Mouse (Mus musculus): Measurements from ENCODE around the gene Tnrc18. TPM values are rescaled to one million over a fixed set of nuclear protein-coding genes. Genes with fewer than 3 reads are reported as not detected.
A peak's percentile ranks its signal among the peaks of the same experiment; 100 is the strongest.

Gene Tnrc18
- polyA plus RNA-seq, 1 experiment from 2014 or later: 32.3 TPM

DNA sequence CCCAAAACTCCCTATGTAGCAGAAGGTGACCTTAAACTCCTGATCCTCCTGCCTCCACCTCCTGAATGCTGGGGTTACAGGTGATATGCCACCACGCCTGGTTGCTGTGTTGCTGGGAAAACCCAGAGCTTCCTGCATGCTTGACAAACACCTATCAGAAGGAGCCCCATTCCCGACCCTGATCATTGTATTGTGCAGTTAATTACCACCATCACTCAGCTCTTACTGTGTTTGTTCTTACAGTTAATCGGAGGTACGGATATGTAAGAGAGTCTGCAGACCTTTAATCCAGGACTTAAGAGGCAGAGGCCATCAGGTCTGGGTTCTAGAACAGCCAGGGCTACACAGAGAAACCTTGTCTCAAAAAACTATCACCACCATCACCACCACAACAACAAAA lies 18.2 kb downstream of the Tnrc18 start:
- Histone ChIP-seq H3K27ac (no peak overlapping the region), H3K4me3 (no peak overlapping the region), H3K4me2 (no peak overlapping the region), H3K36me3 (peaks cover 8% of the 10 kb centered on the region; the same call in 1 of the 2 replicates), H3K9me3 (no peaks in the 10 kb centered on the region), H3K9ac (0 out of 2 replicates have a peak overlapping the region, but pooled peaks have one; percentile 9), H3K4me1 (peaks cover 23% of the 10 kb centered on the region; the same call in 1 of the 2 replicates), H3K27me3 (no peaks in the 10 kb centered on the region)
- WGBS: 74% methylated on average over 4 of the region's 4 CpGs
- ATAC-seq (ENCODE audit: borderline replicate concordance, extremely low read depth, low FRiP score, low TSS enrichment): no peak

DNA sequence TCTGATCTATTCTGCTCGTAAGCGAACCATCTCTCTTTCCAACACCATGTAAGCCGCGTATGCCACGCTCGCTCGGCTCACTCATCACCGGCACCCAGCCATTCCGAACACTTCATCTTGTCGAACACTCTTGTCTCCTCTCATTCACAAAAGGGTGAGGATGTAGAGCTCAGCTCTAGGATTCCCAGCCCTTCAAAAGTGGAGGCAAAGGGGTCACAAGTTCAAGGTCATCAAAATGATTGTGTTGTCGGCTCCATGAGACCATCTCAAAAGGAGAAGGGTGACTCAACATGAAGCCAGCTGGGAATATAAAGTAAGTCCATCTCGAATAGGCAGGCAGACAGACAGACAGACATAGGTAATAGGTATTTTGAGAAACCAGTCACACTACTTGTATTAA lies 19.3 kb downstream of the Tnrc18 start:
- Histone ChIP-seq H3K9me3 (no peaks in the 10 kb centered on the region), H3K4me3 (no peak overlapping the region), H3K4me2 (no peak overlapping the region), H3K27me3 (no peaks in the 10 kb centered on the region), H3K36me3 (peaks cover 8% of the 10 kb centered on the region; the same call in 1 of the 2 replicates), H3K27ac (no peak overlapping the region), H3K4me1 (peaks cover 27% of the 10 kb centered on the region; the same call in 1 of the 2 replicates), H3K9ac (no peak overlapping the region)
- ATAC-seq (ENCODE audit: borderline replicate concordance, extremely low read depth, low FRiP score, low TSS enrichment): no peak
- 68% methylated on average over 12 of the region's 12 CpGs for WGBS

DNA sequence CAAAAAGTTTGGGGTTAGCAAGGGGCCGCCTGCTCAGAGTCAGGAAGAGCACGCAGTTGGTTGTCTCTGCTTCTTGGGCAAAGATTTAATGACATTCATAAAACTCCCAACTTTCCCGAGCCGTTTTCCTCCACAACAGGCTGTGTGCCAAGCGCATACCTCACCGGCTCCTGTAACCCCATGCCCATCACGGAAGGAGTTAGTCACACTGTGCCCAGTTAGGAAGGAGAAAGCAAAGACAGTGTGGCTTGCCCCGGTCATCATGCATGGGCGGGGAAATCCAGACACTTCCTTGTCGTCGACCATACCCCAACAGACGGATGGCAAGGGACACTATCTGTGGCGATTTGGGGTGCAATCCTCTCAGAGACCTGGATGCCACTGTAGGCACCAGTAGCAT lies 19.8 kb downstream of the Tnrc18 start:
- Histone ChIP-seq H3K9ac (no peak overlapping the region), H3K4me1 (peaks cover 24% of the 10 kb centered on the region; the same call in 1 of the 2 replicates), H3K27ac (no peak overlapping the region)

DNA sequence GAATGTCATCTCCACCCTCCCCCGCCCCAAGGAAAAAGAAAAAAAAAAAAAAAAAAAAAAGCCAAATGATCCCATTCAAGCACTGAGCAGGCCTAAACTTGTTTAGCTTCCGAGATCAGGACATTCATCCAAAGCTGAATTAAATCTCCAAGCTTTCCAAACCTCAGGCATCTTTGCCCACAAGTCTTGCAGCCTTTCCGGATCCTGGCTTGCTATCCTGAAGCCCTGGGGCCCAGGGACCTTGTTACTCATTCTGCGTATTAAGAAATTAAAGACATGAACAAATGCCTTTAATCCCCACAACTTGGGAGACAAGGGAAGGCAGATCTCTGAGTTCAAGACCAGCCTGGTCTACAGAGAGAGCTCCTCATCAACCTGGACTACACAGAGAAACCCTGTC lies 20.5 kb downstream of the Tnrc18 start:
- H3K27me3 ChIP-seq: no peaks in the 10 kb centered on the region
- WGBS: 87% methylated on average over 4 of the region's 4 CpGs
- peaks cover 24% of the 10 kb centered on the region; the same call in 1 of the 2 replicates for H3K4me1 ChIP-seq
- H3K9me3 ChIP-seq: no peaks in the 10 kb centered on the region
- no peak overlapping the region for H3K4me2 ChIP-seq
- no peak for ATAC-seq (ENCODE audit: borderline replicate concordance, extremely low read depth, low FRiP score, low TSS enrichment)
- peaks cover 12% of the 10 kb centered on the region; the same call in 1 of the 2 replicates for H3K36me3 ChIP-seq
- no peak overlapping the region for H3K4me3 ChIP-seq
- H3K9ac ChIP-seq: no peak overlapping the region
- no peak overlapping the region for H3K27ac ChIP-seq

More for the DNA sequence above, 19.8 kb downstream of the Tnrc18 start:
- Histone ChIP-seq H3K4me2 (no peak overlapping the region), H3K9me3 (no peaks in the 10 kb centered on the region), H3K4me3 (no peak overlapping the region), H3K27me3 (no peaks in the 10 kb centered on the region), H3K36me3 (peaks cover 11% of the 10 kb centered on the region; the same call in 1 of the 2 replicates)
- WGBS: 81% methylated on average over 13 of the region's 13 CpGs
- no peak for ATAC-seq (ENCODE audit: borderline replicate concordance, extremely low read depth, low FRiP score, low TSS enrichment)

DNA sequence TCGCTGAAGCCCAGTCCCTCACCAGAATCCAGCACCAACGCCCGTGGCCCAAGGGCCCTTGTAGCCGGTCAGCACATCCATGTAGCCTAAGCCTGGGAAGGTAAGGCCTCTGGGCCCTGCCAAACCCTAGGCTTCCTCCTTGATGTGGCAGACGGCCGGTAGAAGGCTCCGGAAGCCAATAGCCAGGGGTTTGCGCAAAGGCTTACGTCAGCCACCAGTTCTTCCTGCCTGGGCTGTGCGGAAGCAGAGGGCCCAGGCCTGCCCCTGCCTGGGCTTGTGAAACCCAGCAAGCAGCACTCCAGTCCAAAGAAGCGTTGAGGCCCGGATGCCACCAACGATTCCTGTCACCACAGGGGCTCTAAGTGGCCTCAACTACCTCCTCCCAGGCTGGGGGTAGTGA lies 22.9 kb downstream of the Tnrc18 start:
- H3K9ac ChIP-seq: no peak overlapping the region
- ATAC-seq (ENCODE audit: borderline replicate concordance, extremely low read depth, low FRiP score, low TSS enrichment): no peak

DNA sequence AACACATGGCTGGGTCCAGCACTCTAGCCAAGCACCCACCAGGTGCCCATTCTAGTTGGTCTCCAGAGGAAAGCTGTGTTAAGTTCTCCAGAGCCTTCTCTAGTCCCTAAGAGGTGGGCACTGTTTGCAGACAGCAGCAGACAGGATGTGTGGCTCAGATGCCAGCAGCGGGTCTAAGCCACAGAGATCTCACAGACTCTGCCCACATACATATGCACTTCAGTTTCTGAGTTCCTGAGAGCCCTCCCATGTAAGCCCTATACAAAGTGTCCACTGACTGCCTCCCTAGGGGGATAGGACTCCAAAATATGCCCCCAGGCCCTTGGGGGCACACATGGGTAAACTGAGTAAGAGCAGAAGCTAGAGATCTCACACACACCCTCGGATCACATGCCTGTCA lies 23.3 kb downstream of the Tnrc18 start:
- Histone ChIP-seq H3K36me3 (peaks cover 14% of the 10 kb centered on the region), H3K9me3 (no peaks in the 10 kb centered on the region), H3K4me1 (peaks cover 20% of the 10 kb centered on the region), H3K4me2 (no peak overlapping the region), H3K27ac (no peak overlapping the region), H3K4me3 (no peak overlapping the region), H3K27me3 (no peaks in the 10 kb centered on the region), H3K9ac (no peak overlapping the region)
- 89% methylated on average over 2 of the region's 2 CpGs for WGBS
- ATAC-seq (ENCODE audit: borderline replicate concordance, extremely low read depth, low FRiP score, low TSS enrichment): no peak

More for the DNA sequence above, 22.9 kb downstream of the Tnrc18 start:
- 76% methylated on average over 13 of the region's 13 CpGs for WGBS
- Histone ChIP-seq H3K4me3 (no peak overlapping the region), H3K4me2 (no peak overlapping the region), H3K27ac (no peak overlapping the region), H3K27me3 (no peaks in the 10 kb centered on the region), H3K9me3 (no peaks in the 10 kb centered on the region), H3K4me1 (peaks cover 21% of the 10 kb centered on the region), H3K36me3 (peaks cover 14% of the 10 kb centered on the region)

DNA sequence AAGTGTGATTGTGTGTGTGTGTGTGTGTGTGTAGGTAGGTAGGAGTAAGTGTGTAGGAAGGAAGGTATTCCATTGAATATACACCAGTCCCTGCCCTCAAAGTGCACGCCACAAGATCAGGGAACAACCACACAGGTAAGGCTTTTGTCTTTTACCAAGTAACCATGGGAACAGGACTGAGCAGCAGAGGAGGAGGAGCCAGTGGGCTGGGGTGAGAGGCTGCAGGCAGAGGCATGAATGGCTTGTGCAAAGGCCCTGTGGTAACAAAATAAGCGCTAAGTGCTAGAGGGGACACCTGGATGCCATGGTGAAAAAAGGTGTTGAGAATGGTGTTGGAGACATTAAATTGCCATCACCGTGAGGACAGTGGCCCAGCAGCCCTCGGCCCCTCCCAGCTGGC lies 24.9 kb downstream of the Tnrc18 start:
- Histone ChIP-seq H3K27me3 (no peaks in the 10 kb centered on the region), H3K27ac (no peak overlapping the region), H3K4me2 (no peak overlapping the region), H3K4me1 (peaks cover 17% of the 10 kb centered on the region), H3K9ac (no peak overlapping the region), H3K36me3 (peaks cover 28% of the 10 kb centered on the region), H3K9me3 (no peaks in the 10 kb centered on the region), H3K4me3 (no peak overlapping the region)
- 91% methylated on average over 4 of the region's 4 CpGs for WGBS
- no peak for ATAC-seq (ENCODE audit: borderline replicate concordance, extremely low read depth, low FRiP score, low TSS enrichment)

DNA sequence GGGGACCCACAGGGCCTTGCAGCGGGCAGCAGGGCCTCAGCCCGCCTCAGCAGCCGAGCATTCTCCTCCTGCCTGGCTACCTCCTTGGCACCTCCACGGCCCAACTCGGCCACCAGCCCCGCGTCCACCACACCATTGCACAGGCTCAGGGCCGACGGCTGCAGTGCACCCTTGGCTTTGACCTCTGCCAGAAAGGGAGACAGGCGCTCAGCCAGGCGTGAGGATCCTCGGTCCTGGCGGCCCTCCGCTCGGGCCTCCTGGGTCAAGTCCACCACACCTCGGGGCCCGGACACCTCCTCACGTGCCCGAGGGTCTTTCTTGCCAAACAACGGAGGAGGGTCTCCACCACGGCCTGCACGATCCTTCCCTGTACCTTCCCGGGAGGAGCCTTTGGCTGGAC lies 29.2 kb downstream of the Tnrc18 start:
- H3K9ac ChIP-seq: no peak overlapping the region
- H3K36me3 ChIP-seq: peaks cover 53% of the 10 kb centered on the region
- ATAC-seq (ENCODE audit: borderline replicate concordance, extremely low read depth, low FRiP score, low TSS enrichment): no peak
- 90% methylated on average over 23 of the region's 23 CpGs for WGBS
- no peak overlapping the region for H3K4me3 ChIP-seq
- no peak overlapping the region for H3K27ac ChIP-seq
- H3K4me2 ChIP-seq: no peak overlapping the region
- no peaks in the 10 kb centered on the region for H3K27me3 ChIP-seq
- H3K4me1 ChIP-seq: peaks cover 8% of the 10 kb centered on the region
- H3K9me3 ChIP-seq: no peaks in the 10 kb centered on the region

DNA sequence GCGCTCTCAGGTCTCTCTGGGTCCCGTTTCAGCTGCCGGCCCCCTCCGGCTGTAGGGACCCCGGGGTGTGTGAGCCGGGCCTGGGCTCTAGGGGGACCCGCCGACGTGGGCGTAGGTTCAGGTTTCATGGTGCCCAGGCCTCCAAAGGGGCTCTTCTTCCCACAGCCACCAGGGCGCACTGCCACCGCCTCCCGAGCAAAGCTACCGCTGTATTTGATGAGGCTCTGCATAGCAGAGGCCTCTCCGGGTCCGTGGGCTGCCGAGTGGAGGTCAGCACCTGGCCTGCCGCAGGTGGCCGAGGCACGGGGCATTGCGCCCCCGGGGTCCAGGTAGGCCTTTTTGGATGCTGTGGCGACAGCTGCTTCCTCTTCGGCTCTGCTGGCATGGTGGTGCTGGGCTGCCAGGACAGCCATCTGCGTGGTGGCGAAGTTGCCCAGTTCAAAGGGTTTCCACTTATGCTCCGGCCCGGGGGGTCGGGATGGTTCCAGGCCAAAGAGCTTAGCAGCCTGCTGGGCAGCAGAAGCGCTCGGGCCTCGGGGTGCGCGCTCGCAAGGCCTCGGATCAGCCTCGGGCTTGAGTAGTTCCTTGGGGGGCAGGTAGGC lies 30.1 kb downstream of the Tnrc18 start:
- H3K4me1 ChIP-seq: peaks cover 8% of the 10 kb centered on the region
- H3K4me3 ChIP-seq: no peak overlapping the region
- ATAC-seq (ENCODE audit: borderline replicate concordance, extremely low read depth, low FRiP score, low TSS enrichment): no peak
- no peaks in the 10 kb centered on the region for H3K9me3 ChIP-seq
- H3K9ac ChIP-seq: no peak overlapping the region
- H3K36me3 ChIP-seq: peaks cover 49% of the 10 kb centered on the region
- H3K27me3 ChIP-seq: no peaks in the 10 kb centered on the region
- H3K4me2 ChIP-seq: no peak overlapping the region
- WGBS: 85% methylated on average over 37 of the region's 37 CpGs
- no peak overlapping the region for H3K27ac ChIP-seq

DNA sequence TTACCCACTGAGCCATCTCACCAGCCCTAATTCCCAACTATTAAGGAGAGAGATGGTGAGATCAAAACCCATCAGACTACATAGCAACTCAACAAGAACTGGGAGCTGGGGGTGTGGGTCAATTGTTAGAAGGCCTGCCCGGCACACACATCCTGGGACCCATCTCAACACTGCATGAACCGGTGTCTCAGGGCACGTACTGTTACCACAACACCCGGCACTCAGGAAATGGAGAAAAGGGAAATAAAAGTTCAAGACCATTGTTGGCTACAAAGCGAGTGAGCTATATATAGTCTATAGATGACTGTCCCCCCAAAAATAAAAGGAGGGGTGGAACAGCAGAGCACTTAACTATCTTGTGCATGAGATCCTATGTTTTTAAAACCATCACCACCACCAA lies 30.8 kb downstream of the Tnrc18 start:
- WGBS: 84% methylated on average over 5 of the region's 5 CpGs
- no peak overlapping the region for H3K4me3 ChIP-seq
- peaks cover 49% of the 10 kb centered on the region for H3K36me3 ChIP-seq
- H3K27ac ChIP-seq: no peak overlapping the region
- H3K27me3 ChIP-seq: no peaks in the 10 kb centered on the region
- peaks cover 8% of the 10 kb centered on the region for H3K4me1 ChIP-seq
- no peak for ATAC-seq (ENCODE audit: borderline replicate concordance, extremely low read depth, low FRiP score, low TSS enrichment)
- H3K9me3 ChIP-seq: no peaks in the 10 kb centered on the region
- H3K9ac ChIP-seq: no peak overlapping the region
- no peak overlapping the region for H3K4me2 ChIP-seq

DNA sequence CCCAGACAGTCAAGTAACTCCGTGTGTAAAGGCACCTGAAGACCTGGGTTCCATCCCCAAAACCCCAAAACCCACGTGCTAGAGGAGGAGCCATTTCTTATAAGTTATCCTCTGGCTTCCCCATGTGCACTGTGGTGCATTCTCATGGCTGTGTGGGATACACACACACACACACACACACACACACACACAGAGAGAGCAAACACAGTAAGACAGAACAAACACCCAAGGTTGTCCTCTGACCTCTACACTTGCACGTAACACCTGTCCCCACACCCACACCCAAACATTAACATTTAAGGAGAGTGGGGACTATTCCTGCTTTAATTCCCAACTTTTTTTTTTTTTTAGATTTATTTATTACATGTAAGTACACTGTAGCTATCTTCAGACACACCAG lies 31.2 kb downstream of the Tnrc18 start:
- 91% methylated on average over 3 of the region's 3 CpGs for WGBS
- Histone ChIP-seq H3K9ac (no peak overlapping the region), H3K27ac (no peak overlapping the region), H3K36me3 (peaks cover 49% of the 10 kb centered on the region), H3K4me2 (no peak overlapping the region), H3K9me3 (no peaks in the 10 kb centered on the region), H3K4me3 (no peak overlapping the region), H3K4me1 (peaks cover 10% of the 10 kb centered on the region), H3K27me3 (no peaks in the 10 kb centered on the region)
- ATAC-seq (ENCODE audit: borderline replicate concordance, extremely low read depth, low FRiP score, low TSS enrichment): no peak

DNA sequence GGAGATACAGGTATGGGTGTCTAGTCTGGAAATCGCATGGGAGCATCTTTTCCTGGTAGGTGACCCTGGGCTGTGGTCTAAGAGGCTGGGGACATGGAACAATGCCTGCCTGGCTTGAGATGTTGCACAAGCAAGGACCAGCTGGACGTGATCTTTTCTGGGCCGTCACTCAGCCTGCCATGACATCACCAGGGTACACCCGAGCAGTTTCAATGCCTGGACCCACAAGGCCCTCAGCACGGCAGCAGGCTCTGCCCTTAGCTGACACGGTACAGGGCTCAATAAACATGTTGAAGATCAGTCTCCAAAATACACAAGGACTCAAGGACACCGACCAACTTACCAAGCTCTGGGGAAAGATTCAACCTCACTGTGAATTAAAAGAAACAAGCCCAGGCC lies 34.3 kb downstream of the Tnrc18 start:
- no peaks in the 10 kb centered on the region for H3K27me3 ChIP-seq
- no peak overlapping the region for H3K4me2 ChIP-seq
- H3K4me3 ChIP-seq: no peak overlapping the region
- 38% methylated on average over 7 of the region's 7 CpGs for WGBS
- no peak overlapping the region for H3K27ac ChIP-seq
- no peaks in the 10 kb centered on the region for H3K9me3 ChIP-seq
- no peak overlapping the region for H3K9ac ChIP-seq
- 0 out of 2 replicates have a peak, but pooled peaks cover 6% of the 10 kb centered on the region for H3K4me1 ChIP-seq
- ATAC-seq (ENCODE audit: borderline replicate concordance, extremely low read depth, low FRiP score, low TSS enrichment): peak; percentile 39; the same call in 1 of the 2 replicates
- peaks cover 31% of the 10 kb centered on the region for H3K36me3 ChIP-seq

Data from lung, embryonic 15.5 days (tissue).